Mouse (Mus musculus) T-helper 17 cell (primary cell): ENCODE measurements around the gene Naaa.

ENCODE experiments used
- in situ Hi-C, 2 experiments: fragments of 300-600 bp; cut with MboI, MseI; formaldehyde crosslinking; loops; 1 replicate in 1 of 2; 2 replicates in 1 of 2; pipeline ENCODE4 v1.15.1; 2025; ENCODE audit warnings: high pct_unique_total_duplicates in 2 of 2

Naaa gene

DNA sequence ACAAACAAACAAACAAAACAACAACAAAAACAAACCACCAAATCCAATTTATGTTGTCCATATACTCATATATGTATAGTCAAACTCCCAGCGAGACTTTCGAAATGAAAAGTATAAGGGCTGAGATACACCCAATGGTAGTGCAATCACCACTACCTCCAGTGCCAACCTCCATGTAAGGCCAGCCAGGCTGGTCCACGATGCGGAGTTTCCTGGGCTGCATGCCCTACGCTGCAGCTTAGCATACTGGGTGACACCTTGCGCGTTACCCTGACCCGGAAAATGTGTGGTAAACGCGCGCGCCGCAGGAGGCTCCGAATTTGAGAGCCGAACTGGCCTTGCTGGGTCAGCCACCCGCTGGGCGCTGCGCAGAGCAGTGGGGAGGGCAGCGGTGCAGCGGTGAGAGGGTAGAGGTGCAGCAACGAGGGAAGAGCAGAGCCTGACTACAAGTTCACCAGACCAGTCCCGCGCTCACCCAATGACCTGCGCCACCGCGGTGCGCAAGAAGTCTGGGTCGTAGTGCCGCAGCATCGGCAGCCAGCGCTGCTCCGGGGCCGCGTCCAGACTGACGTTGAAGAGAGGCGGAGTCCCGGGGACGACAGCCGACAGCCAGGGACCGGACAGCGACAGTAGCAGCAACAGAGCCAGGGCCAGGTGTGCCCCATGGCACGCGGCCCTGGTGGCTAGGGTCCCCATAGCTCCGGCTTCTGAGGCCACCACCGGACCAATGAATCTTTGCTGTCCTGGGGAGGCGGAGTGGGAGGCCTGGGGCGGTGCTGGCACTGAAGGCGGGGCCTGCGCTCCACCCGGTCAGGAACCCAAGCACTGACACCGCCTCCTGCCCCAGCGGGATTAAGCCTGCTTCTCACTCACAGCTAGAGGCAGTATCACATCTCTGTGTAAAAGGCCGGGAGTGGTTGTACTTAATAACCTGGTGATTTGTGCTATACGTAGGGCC lies at the start of gene Naaa:
Naaa (minus strand) TSS at position 734 of the 958 bp plus-strand sequence.
- in situ Hi-C loops = no loop called here

DNA sequence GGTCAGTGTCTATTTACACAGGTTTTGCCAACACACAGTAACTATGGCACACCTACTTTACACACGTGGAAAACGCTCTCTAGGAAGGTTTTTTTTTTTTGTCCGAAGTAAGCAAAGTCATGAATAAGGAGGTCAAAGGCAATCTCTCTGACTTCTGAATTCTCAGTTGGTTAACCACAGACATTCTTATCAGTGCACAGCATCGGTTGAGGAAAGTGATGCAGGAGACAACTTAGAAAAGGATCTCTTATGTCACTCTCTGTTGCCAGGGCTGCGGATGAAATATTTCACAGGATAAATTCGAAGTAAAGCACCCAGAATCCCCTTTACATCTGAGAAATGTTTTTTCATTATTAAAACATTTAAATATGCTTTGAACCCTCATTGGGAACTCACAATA lies 49.4 kb upstream of the Naaa start:
- in situ Hi-C loops = no loop called here

GRCm38 (mm10) chr5:92323264-92323663 lies 45.3 kb upstream of the Naaa start:
- in situ Hi-C loops = no loop called here

- in situ Hi-C loops = no loop called here
These were observed 44.6 kb upstream of the Naaa start for GRCm38 (mm10) chr5:92322612-92323011.

- in situ Hi-C loops = no loop called here
These were observed 43.8 kb upstream of the Naaa start for GRCm38 (mm10) chr5:92321631-92322400.

GRCm38 (mm10) chr5:92318596-92318995 lies 40.6 kb upstream of the Naaa start:
- in situ Hi-C loops = loop anchor here in 1 of 2 experiments (5.0 kb wide), 1 partner anchor 59 kb away; no protein-coding TSS in a partner anchor

GRCm38 (mm10) chr5:92318119-92318518 lies 40.1 kb upstream of the Naaa start:
- in situ Hi-C loops = loop anchor here in 1 of 2 experiments (5.0 kb wide), 1 partner anchor 59 kb away; no protein-coding TSS in a partner anchor

- in situ Hi-C loops = loop anchor here in 1 of 2 experiments (5.0 kb wide), 1 partner anchor 69 kb away; no protein-coding TSS in a partner anchor
These were observed 35.8 kb upstream of the Naaa start for GRCm38 (mm10) chr5:92313776-92314175.

DNA sequence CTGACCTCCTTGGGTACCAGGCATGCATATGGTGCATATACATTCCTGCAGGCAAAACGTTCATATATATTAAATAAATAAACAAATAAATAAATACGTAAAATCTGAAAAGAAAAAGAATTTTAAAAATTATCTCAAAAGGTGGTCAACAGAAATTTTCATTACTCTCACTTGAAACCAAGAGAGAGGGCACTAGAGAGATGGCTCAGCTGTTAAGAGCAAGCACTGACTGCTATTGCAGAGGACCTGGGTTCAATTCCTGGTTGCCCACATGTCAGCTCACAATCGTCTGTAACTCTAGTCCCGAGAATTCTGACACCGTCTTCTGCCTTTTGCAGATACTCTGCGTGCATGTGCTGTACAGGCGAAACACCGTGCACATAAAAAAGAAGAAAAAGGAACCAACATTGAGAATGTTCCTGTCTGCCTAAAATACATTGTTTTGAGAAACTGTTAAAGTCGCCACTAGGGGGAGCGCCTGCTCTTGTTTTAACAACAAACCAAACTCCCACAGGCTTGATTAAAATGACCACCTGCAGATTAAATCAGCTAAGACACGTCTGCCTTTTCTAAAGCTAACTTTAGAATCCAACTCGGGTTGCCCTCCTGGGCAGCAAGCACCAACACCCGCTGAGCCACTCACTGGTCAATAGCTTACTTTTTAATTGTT lies 34.2 kb upstream of the Naaa start:
- in situ Hi-C loops = loop anchor here in 1 of 2 experiments (5.0 kb wide), 1 partner anchor 70 kb away; no protein-coding TSS in a partner anchor

- in situ Hi-C loops = loop anchor here in 1 of 2 experiments (5.0 to 10.0 kb wide), 2 partner anchors 72 to 1815 kb away; partner anchors contain the start of gene Afp
These were observed 31.9 kb upstream of the Naaa start, which contains the start of gene Sdad1 for GRCm38 (mm10) chr5:92309681-92310511. Sdad1 (minus strand) TSS chr5:92310479.

GRCm38 (mm10) chr5:92304291-92304690 lies 26.3 kb upstream of the Naaa start:
- in situ Hi-C loops = loop anchor here in 1 of 2 experiments (10.0 kb wide), 1 partner anchor 1809 kb away; the partner anchor contains the start of gene Afp

- in situ Hi-C loops = loop anchor here in 1 of 2 experiments (10.0 kb wide), 1 partner anchor 1807 kb away; the partner anchor contains the start of gene Afp
These were observed 24.3 kb upstream of the Naaa start for GRCm38 (mm10) chr5:92302149-92302840.

GRCm38 (mm10) chr5:92294525-92294924 lies 16.6 kb upstream of the Naaa start:
- in situ Hi-C loops = no loop called here

- in situ Hi-C loops = no loop called here
These were observed 13.9 kb upstream of the Naaa start for GRCm38 (mm10) chr5:92291652-92292414.

DNA sequence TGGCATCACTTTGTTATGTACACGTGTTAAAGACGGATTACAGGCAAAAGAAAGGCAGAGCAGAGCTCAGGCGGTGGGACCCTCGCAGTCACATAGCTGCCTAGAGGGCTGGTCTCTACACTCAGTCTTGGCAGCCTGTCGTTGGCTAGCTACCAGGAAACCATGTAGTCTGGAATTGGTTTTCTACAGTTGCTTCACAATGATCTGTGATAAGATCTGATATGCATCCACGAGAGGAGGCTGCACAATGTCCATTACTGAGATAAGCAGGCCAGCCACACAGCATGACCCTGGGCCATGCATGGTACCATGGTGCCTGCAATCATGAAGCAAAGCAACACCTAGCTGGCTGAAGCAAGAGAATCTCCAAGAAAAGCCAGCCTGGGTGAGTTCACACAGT lies 9.9 kb upstream of the Naaa start:
- in situ Hi-C loops = no loop called here

- in situ Hi-C loops = no loop called here
These were observed 5.1 kb upstream of the Naaa start for GRCm38 (mm10) chr5:92283107-92283506.

- in situ Hi-C loops = no loop called here
These were observed 4.6 kb upstream of the Naaa start for GRCm38 (mm10) chr5:92282571-92282970.

- in situ Hi-C loops = no loop called here
These were observed 1.1 kb upstream of the Naaa start for GRCm38 (mm10) chr5:92278942-92279537.
